Mouse (Mus musculus): ENCODE results near the gene Txnrd2. TPM values are rescaled to one million over a fixed set of nuclear protein-coding genes. Genes with fewer than 3 reads are reported as not detected.

The Txnrd2 gene
- total RNA-seq, 2 experiments from 2014 or later = 19.8 to 20.8 TPM

DNA sequence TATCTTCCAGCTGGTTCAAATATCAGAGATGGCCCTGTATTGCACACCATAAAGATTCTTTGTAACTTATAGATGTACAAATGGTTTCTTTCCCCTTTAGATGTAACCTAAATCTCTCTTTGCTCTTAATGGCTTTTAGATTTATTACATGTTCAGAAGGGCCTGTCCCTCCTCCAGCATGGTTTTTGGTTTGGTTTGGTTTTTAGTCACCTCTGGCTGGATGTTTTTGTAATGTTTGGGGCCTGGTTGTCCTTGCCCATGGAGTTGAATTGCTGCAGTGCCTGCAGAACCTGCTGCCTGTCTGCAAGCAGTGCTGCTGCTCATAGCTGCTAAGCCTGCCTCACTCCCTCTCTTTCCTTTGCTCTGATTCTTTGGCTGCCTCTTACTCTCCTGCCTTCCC, 21.1 kb downstream of the Txnrd2 start:
- DNase-seq (ENCODE audit: low spot score) = no peak

DNA sequence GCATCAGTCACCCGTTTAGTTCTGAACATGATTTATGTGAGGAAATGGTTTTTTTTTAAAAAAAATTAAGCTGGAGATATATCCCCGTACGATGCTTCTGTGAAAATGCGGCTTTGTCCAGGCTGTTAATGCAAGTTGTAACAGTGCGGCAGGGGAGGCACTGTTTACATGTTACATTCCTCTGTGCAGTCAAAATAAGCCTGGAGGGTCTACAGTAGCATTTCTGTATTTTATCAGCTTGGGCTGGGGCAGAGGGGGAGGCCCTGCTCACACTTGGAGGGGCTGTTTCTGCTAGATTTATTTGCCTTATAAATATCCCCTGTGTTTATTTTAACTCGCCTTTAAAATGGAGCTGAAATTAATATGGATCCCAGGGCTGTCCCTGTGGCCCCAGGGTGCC, 21.9 kb downstream of the Txnrd2 start:
- DNase-seq (ENCODE audit: low spot score) = no peak

DNA sequence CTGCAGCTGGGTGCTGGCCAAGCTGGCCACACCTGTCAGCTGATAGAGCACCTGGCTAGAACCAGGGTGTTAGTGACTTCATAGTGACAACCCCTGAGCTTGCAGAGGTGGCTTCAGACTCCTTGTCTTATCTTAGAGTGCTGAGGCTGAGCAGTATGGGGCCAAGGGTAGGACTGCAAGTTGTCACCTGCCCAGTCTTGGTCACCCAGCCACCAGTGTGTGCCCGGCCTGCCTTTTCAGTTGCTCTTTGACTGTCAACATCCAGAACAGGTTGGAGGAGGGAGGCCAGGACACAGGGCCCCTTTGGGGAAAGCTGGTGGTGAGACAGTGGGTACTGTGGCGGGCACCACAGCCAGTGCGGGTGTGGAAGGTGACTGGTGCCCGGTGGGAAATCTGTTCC, 22.8 kb downstream of the Txnrd2 start:
- DNase-seq (ENCODE audit: low spot score) = no peak

DNA sequence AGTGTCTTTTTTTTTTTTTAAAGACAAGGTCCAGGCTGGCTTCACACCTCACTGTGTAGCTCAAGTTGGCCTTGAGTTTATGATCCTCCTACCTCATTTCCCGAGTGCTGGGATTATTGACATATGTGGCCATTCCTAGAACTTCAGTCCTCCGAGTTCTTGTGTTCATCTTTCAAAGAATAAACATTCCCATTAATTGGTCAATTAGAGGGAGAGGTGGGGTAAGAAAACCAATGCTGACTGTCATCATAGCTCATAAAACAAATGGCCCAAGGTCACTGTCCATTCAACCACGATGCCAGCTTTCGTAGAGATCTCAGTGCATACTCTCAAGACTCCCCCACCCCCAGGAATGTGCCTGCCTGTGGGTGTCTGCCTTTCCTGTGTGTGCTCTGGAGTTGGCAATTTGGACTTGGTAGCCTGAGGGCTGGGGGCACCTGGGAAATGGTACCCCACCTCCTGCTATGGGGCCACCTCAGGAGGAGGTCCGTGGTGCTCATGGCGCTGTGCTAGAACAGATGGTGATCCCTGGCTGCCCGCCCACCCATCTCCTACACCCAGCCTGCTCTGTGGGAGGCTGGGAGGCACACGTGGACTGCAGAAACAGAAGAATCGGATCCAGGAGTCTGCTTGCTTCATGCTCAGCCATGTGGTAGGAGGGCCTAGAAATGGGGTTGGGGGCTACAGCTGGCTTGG, 25.4 kb downstream of the Txnrd2 start:
- no peak for DNase-seq (ENCODE audit: low spot score)

DNA sequence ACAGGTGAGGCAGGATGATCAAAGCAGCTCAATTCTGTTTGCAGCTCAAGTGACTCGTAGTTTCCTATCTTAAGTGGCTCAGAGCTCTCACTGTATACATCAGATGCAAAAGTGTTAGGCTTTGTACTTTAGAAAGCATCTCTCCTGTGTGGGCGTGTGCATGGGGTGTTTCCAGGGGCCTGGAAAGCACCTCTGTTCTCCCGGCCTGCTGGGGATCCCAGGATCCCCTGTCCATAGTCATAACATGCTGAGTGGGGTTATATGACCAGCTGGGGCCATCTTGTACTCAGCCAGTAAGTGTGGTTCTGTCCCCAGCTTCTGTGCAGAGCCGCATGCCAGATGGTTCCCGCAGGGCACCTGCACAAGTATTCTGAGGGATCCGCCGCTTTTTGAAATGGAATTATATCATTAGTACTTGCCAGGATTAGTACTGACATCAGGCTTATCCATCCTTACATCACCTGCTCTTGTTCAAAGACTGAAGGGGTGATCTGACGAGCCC, 26.2 kb downstream of the Txnrd2 start:
- DNase-seq (ENCODE audit: low spot score) = no peak

DNA sequence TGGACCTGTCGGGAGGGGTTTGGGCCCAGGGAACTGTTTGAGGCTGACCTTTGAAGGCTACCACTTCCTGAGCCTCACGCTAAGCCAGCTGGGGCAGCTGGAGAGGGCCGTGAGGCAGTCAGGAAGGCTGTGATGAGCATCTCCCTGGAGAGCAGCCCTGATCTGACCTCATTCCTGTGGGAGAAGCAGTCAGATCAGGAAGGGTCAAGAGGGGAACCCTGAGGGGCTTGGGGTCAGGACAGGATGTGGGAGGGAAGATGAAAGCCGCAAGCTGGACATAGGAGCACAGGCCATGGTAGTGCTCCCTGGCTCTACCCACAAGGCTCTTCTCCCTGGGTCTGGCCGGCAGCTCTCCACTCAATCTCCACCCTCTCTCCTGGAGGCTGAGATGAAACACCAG, 27.7 kb downstream of the Txnrd2 start:
- DNase-seq (ENCODE audit: low spot score) = no peak

DNA sequence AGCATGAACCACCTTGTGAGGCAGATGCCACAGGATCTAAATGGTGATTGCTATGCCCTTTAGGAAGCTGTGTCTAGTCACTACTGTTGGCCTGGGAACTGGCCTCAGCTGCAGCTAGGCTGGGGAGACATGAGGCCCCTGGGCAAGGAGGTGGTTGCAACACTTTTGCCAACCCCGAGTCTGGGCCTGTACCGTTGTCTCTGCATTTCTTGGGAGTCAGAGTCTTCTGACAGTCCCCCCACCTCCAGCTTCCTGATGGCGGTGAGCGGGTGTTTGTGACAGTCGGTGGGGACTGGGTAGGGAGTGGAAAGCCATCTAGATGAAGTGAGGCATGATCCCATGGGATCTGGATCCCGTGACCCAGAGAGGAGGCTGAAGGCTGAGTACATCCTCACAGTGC, 29.2 kb downstream of the Txnrd2 start:
- no peak for DNase-seq (ENCODE audit: low spot score)

DNA sequence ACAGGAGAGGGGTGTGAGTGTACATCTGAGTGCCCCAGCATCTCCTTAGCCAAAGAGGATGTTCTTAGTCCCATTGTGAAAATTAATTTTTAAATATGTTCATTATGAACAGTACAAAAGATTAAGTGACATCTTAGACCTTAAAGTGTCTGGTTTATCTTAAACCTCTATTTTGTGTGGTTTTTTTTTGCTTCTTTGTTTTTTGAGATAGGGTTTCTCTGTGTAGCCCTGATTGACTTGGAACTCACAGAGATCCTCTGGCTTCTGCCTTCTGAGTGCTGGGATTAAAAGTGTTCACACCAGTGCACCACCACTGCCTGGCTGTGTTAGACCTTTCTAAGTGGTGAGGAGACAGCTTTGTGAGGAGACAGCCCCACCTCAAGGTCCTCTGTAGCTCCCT, 32.5 kb downstream of the Txnrd2 start:
- DNase-seq (ENCODE audit: low spot score) = no peak

DNA sequence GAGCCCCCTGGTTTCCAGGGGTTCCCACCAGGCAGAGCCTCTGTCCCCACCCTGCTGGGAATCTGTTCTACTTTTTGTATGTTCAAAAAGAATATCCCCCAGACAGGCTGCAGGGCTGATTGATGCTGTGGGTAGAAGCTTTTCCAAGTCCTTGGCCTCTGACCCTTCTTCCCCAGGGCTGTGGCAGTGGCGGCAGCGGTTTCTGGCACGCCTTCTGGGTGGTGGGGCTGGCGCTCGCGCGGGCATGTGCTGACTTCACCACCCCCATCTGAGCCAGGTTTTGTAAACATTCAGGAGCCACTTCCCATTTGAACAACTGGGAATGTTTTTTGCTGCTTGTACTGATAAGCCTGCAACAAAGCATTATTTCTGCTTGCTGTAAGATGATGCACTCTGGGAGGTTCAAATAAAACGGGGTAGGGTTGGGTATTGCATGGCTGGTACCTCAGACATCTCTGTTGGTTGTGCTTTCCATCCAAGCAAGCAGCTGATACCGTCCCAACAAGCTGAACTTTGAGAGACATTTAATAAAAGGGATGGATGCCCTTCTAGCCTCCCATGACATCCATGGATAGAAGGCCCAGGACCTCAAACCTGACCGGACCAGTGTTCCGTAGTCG, 33.3 kb downstream of the Txnrd2 start:
- DNase-seq (ENCODE audit: low spot score) = no peak

DNA sequence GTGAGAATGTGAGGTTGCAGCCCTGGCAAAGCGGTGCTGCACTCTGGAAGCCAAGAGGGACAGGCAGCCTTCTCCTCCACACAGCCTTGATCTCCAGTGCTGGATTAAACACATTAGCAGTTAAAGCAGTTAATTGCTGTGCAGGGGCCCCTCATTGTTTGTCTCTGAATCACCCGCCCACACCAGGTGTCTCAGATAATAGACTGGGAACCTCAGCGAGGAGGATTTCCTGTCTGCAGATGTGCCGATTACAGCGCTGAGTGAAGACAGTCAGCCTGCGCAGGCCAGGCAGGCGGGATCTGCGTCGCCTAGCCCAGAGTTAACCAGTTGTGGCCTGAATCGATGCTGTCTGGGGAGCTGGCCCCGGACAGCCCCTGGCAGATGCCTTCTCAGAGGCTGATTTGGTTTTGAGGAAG, 33.8 kb downstream of the Txnrd2 start:
- no peak for DNase-seq (ENCODE audit: low spot score)

DNA sequence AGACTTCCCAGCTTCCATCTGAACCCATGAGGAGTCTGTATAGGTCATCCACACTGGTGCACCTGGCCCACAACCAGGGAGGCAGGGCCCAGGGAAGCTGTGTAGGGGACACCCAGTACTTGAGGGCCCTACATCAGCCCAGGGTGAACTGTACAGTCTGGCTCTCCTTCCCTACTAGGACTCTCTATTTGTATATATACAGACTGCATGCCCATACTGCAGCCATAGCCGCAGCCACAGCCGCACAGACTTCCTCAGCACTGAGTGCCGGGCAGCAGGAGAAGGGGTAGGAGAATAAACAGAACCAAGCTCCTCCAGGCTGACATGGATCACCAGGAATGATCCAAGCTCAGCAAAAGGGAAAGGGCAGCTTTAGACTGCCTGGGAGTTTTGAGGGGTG, 34.6 kb downstream of the Txnrd2 start:
- DNase-seq (ENCODE audit: low spot score) = no peak

DNA sequence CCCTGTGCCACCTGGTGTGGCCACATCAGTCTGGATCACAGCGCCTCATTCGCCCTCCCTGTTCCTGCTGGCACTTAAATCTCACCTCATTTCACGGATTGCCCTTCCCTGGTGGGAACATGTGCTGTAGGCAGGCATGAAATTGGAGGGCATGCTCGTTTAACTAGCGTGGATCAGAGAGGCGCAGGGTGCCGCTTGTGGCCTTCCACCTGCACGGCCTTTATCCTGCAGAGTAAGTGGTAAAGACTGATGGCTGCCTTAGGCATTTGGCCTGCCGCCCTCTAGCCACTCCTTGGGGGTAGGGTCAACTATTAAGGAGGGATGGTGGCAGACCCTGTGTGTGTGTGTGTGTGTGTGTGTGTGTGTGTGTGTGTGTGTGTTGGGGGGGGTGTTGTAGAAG, 35.8 kb downstream of the Txnrd2 start:
- DNase-seq (ENCODE audit: low spot score) = no peak

DNA sequence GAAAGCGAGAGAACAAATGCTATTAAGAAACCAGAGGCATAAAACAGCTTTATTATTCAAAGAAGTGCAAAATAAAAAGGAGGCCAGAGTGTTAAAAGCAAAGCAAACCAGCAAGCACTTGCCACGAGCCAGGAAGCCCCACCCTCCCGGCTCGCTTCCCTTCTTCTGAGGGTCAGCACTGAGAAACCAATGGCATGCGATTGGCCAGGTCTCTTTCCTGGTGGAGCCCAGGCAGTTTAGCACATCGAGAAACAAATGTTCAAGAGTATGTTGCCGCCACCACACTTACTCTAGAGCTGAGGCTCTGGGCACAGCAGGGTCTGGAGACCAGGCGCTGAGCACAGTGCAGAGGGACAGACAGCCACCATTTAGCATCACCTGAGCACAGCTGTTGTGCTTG, 36.4 kb downstream of the Txnrd2 start:
- DNase-seq (ENCODE audit: low spot score) = no peak

DNA sequence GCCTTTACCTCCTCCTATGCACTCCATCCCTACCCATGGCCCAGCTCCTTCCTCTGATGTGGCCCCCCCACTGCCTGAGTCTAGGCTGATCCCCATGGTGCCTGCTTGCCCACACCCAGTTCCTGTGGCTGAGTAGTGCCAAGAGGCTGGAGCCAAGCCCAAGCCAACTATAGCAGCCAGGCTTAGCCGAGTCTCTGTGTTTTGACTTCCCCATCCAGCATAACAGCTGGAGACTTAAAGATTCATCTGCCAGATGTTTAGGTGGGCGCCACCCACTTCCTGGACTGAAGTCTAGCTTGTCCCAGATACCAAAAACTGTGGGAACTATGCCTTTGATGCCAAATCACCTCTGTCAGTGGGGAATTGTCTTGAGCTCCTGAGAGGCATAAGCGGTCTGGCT, 38.1 kb downstream of the Txnrd2 start:
- peak; percentile 58 for DNase-seq (ENCODE audit: low spot score)

DNA sequence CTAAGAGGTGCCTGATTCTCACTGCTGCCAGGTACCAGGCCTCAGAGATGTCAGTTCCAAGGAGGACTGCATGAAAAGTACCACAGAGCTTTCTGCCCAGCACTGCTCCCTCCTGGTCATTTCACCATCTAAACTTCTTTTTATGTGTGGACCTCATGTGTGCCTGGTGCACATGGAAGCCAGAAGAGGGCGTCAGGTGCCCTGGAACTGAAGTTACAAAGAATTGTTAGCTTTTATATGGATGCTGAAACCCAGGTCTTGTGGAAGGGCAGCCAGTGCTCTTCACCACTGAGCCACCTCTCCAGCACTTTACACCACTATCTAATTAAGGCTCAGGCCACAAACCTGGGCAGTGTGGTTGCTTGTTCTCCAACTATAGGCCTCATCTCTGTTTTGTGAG, 44.6 kb downstream of the Txnrd2 start:
- no peak for DNase-seq (ENCODE audit: low spot score)

DNA sequence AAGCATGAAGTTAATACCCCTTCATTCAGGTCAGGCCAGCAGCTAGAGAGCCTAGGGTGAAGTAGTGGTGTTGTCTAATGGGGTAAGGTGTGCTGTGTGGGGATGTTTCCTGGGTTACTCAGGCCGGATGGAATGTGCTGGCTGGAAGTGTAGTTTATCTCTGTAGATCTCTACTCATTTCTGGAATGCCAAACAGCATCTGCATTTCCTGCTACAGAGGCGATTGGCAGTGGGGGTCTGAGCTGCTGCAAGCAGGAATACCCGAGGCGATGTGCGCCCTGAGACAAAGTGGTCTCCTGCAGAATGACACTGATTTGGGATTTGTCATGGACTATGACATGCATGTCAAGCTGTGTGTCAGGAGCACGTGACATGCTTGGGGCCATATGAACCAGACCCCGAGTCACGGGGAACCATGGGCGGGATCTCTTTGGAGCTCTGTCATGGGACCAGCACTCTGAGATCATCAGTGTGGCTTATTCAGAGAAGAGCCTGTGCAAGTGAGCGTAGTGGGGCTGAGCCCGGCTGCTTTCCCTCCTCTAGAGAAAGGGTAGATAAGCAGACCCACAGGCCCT, 45.3 kb downstream of the Txnrd2 start:
- no peak for DNase-seq (ENCODE audit: low spot score)

DNA sequence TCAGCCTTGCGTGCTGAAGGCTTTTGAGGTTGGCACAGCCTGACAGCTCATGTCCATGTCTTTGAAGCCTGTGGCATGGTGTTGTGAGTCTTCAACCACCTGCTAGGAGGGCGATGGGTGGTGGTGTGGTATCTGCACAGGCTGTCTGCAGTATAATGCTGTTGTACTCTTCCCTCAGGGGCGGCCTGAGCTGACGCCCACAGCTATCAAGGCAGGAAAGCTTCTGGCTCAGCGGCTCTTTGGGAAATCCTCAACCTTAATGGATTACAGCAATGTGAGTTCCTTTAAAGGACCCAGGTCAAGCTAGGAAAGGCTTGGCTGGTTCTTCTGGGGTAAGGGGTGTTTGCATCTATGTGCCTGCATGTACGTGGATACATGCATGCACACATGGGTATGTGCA, 45.8 kb downstream of the Txnrd2 start:
- DNase-seq (ENCODE audit: low spot score) = no peak

DNA sequence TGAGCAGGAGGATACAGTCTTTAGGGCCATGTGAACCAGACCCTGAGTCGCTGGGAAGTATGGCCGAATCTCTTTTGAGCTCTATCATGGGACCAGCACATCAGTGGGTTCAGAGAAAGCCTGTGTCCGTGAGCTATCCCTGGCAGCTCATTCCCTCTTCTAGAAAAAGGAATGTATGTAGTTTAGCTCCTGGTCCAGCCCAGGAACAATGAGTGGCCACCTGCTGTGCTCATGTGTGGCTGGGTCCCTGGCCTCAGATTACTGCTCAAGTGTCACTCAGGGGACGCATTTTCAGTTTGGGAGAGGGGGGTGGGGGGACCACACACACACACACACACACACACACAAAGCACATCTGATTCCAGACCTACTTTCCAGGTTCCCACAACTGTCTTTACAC, 46.2 kb downstream of the Txnrd2 start:
- no peak for DNase-seq (ENCODE audit: low spot score)

DNA sequence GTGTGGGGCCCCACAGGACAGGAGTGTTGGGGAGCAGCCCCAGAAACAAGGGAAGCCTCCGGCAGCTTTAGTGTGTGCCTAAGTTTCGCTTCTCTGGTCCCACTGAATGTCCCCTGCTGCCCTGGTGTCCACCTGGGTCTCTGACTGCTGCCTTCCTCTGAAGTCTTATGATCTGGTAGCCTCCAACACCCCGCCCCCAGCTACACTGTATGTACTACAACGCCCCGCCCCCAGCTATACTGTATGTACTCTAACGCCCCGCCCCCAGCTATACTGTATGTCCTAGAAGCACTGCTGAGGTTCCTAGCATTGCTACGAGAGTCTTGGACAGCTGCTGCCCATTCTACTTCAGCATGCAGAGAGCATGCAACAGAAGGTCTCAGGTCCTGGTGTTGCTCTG, 46.8 kb downstream of the Txnrd2 start:
- no peak for DNase-seq (ENCODE audit: low spot score)

DNA sequence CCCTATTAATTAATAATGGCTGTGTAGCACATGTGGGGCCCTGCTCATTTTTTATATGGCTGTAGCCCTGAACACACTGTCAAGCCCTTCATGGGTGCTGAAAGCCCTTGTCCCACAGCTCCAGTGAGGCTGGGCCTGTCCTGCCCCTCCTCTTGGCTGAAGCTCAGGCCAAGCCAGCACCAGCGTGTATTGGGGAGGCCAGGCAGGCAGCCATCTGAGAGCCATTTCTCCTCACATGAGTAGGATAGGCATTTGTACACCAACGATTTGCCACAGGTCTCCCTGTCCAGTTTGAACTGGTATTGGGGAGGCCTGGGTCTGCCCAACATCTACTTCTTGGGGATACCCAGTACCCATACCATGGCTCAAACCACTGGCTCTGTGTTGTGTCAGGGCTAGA, 47.8 kb downstream of the Txnrd2 start:
- no peak for DNase-seq (ENCODE audit: low spot score)

DNA sequence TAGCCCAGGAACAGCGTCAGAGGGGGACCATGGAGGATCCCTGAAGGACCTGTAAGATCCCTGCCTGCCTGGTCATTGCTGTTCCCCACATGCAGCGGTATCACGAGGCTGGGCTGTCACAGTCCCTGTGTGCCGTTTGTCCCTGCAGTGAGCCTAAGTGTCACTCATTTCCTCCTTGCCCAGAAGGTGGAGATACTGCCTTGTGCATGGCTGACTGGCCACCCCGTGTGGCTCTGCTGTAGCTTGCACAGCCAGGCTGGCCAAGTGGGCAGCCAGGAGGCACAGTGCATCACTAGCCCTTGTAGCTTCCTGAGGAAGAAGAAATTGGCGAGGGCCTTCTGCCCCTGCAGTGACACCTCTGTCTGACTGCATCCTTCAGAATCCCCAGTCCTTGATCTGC, 51.8 kb downstream of the Txnrd2 start:
- no peak for DNase-seq (ENCODE audit: low spot score)

DNA sequence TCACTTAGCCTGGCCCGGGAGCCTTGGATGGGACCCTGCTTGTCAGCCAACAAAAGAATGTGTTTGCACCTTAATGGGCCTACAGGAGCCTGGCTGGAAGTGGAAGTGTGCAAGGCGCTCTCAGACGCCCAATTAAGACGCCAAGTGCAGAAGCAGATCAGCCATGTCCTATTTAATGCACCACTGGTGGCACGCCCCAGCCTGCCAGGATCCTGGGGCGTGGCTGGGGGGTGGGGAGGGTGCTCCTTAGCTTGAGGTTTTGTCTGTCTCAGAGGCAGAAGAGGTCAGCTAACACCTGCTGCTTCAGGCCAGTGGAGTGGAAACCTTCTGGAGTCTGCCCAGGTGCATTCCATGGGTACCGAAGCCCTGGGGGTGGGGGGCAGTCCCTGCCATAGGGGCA, 53.5 kb downstream of the Txnrd2 start:
- DNase-seq (ENCODE audit: low spot score) = no peak

DNA sequence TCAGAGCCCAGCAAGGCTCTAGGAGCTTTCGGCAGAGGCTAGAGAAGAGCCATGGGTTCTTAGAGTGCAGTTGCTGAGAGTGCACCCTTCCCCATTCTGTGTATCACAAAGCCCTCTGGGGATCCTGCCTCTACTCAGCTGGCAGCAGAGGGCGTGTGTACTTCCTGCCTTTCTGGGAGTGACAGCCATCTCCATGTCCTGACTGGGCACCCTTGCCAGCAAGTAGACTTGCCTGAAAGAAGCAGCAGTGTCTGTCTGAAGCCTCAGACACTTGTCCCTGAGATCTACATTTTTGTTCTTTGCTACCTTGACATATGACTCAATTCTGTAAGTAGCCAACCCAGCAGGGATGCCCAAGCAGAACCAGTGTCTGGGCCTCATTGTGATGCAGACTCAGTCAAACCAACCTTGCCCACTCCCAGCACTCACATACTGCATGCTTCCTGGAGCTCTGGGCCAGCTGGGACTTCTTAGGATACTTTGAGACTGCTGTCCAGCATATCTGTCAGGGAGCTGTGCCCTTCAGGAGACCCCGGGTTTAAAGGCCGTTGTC, 54.8 kb downstream of the Txnrd2 start:
- no peak for DNase-seq (ENCODE audit: low spot score)

Measured in gastrocnemius, adult 18-20 months (tissue).